Mouse (Mus musculus) kidney, embryonic 16.5 days (tissue): ENCODE data around the gene Trhr2. TPM values are rescaled to one million over a fixed set of nuclear protein-coding genes. Genes with fewer than 3 reads are reported as not detected.

Experiments used
- ATAC-seq: fragments of 200-750 bp; cut with Nextera tagmentation; 2 replicates; pipeline ENCODE4 v1.8.0; 2017; ENCODE audit warnings: moderate TSS enrichment; ENCODE audit not compliant: low FRiP score, low TSS enrichment
- H3K27ac ChIP-seq: fragments of 300-500 bp; sonication (generic); 2 replicates; pipeline ENCODE4 v1.5.1; 2014; ENCODE audit warnings: low read length
- H3K27me3 ChIP-seq: fragments of 300-500 bp; sonication (generic); 2 replicates; pipeline ENCODE4 v1.6.1; 2014; ENCODE audit warnings: low read length, control low read depth, mixed read lengths; ENCODE audit not compliant: insufficient read depth
- H3K36me3 ChIP-seq: fragments of 300-500 bp; sonication (generic); 2 replicates; pipeline ENCODE4 v1.6.1; 2014; ENCODE audit warnings: low read length, control low read depth, mixed read lengths; ENCODE audit not compliant: insufficient read depth
- H3K4me1 ChIP-seq: fragments of 300-500 bp; sonication (generic); 2 replicates; pipeline ENCODE4 v1.6.1; 2014; ENCODE audit warnings: low read length, control low read depth, mixed read lengths; ENCODE audit not compliant: insufficient read depth
- H3K4me2 ChIP-seq: fragments of 300-500 bp; sonication (generic); replicated peaks from 2 replicates; pipeline ENCODE4 v1.6.1; 2014; ENCODE audit warnings: low read depth, low read length
- H3K4me3 ChIP-seq: fragments of 300-500 bp; sonication (generic); 2 replicates; pipeline ENCODE4 v1.5.1; 2014; ENCODE audit warnings: mild to moderate bottlenecking, low read length
- H3K9ac ChIP-seq: fragments of 300-500 bp; sonication (generic); replicated peaks from 2 replicates; pipeline ENCODE4 v1.6.1; 2014; ENCODE audit warnings: low read length
- H3K9me3 ChIP-seq: fragments of 300-500 bp; sonication (generic); 2 replicates; pipeline ENCODE4 v1.6.1; 2016; ENCODE audit warnings: low read length, control low read depth
- WGBS: fragments of 180-500 bp; shearing (Covaris S2); extraction: QIAGEN DNeasy Blood & Tissue Kit; methylation state at CpG from one replicate; pipeline ENCODE4 v1.1.7; 2014; 5-methylcytosine and 5-hydroxymethylcytosine counted together
- polyA plus RNA-seq: library from polyadenylated mRNA; unstranded; fragments of >200 nt; fragmentation: Nextera tagmentation; extraction: Ambion mirVana; gene quantifications from 2 replicates; pipeline ENCODE4 v1.2.1, GENCODE M21; 2015

Gene Trhr2
- polyA plus RNA-seq, result not detected in 2 replicates

GRCm38 (mm10) chr8:122360696-122361416, at the start of gene Trhr2:
TSS of gene Trhr2 (minus strand) at chr8:122360746.
- H3K9ac ChIP-seq, result no peak within 1 kb of the TSS
- H3K4me3 ChIP-seq, result no peak within 1 kb of the TSS
- WGBS, result 72% methylated on average over 7 of the region's 7 CpGs
- 0 out of 2 replicates have a peak, but pooled peaks cover 4% of the 10 kb centered on the region for H3K27me3 ChIP-seq
- no peak for ATAC-seq
- no peaks in the 10 kb centered on the region for H3K36me3 ChIP-seq
- no peak within 1 kb of the TSS for H3K27ac ChIP-seq
- no peak within 1 kb of the TSS for H3K4me2 ChIP-seq
- no peaks in the 10 kb centered on the region for H3K4me1 ChIP-seq
- no peaks in the 10 kb centered on the region for H3K9me3 ChIP-seq

GRCm38 (mm10) chr8:122407678-122408077, 47.1 kb upstream of the Trhr2 start:
- no peak overlapping the region for H3K27ac ChIP-seq
- no peaks in the 10 kb centered on the region for H3K27me3 ChIP-seq
- no peaks in the 10 kb centered on the region for H3K4me1 ChIP-seq
- no peak overlapping the region for H3K4me2 ChIP-seq
- ATAC-seq, result no peak
- no peak overlapping the region for H3K4me3 ChIP-seq
- no peak overlapping the region for H3K9ac ChIP-seq
- peaks cover 84% of the 10 kb centered on the region for H3K36me3 ChIP-seq
- no peaks in the 10 kb centered on the region for H3K9me3 ChIP-seq
- WGBS, result 91% methylated on average over 7 of the region's 7 CpGs

GRCm38 (mm10) chr8:122405146-122405805, 44.7 kb upstream of the Trhr2 start:
- H3K36me3 ChIP-seq, result peaks cover 83% of the 10 kb centered on the region
- H3K27ac ChIP-seq, result no peak overlapping the region
- 86% methylated on average over 9 of the region's 9 CpGs for WGBS
- ATAC-seq, result no peak
- no peak overlapping the region for H3K9ac ChIP-seq
- H3K4me1 ChIP-seq, result no peaks in the 10 kb centered on the region
- no peaks in the 10 kb centered on the region for H3K27me3 ChIP-seq
- no peak overlapping the region for H3K4me2 ChIP-seq
- H3K4me3 ChIP-seq, result no peak overlapping the region
- no peaks in the 10 kb centered on the region for H3K9me3 ChIP-seq

GRCm38 (mm10) chr8:122398186-122398585, 37.6 kb upstream of the Trhr2 start:
- no peak for ATAC-seq
- H3K9me3 ChIP-seq, result no peaks in the 10 kb centered on the region
- H3K4me1 ChIP-seq, result no peaks in the 10 kb centered on the region
- H3K9ac ChIP-seq, result no peak overlapping the region
- H3K4me3 ChIP-seq, result no peak overlapping the region
- no peak overlapping the region for H3K27ac ChIP-seq
- H3K27me3 ChIP-seq, result no peaks in the 10 kb centered on the region
- no peak overlapping the region for H3K4me2 ChIP-seq
- 97% methylated on average over 9 of the region's 9 CpGs for WGBS
- peaks cover 57% of the 10 kb centered on the region for H3K36me3 ChIP-seq

GRCm38 (mm10) chr8:122395291-122395690, 34.7 kb upstream of the Trhr2 start:
- Histone ChIP-seq H3K36me3 (peaks cover 35% of the 10 kb centered on the region), H3K27me3 (no peaks in the 10 kb centered on the region), H3K4me3 (no peak overlapping the region), H3K4me1 (no peaks in the 10 kb centered on the region), H3K9ac (no peak overlapping the region), H3K4me2 (no peak overlapping the region), H3K9me3 (no peaks in the 10 kb centered on the region), H3K27ac (no peak overlapping the region)
- WGBS, result 88% methylated on average over 6 of the region's 6 CpGs
- no peak for ATAC-seq

- Histone ChIP-seq H3K9me3 (no peaks in the 10 kb centered on the region; the same call in 1 of the 2 replicates), H3K9ac (no peak overlapping the region), H3K4me1 (no peaks in the 10 kb centered on the region), H3K4me3 (no peak overlapping the region), H3K27me3 (no peaks in the 10 kb centered on the region), H3K27ac (no peak overlapping the region), H3K4me2 (no peak overlapping the region), H3K36me3 (peaks cover 36% of the 10 kb centered on the region)
- no peak for ATAC-seq
These were observed 33.2 kb upstream of the Trhr2 start for GRCm38 (mm10) chr8:122393717-122394116.

GRCm38 (mm10) chr8:122390758-122391157, 30.2 kb upstream of the Trhr2 start:
- no peaks in the 10 kb centered on the region for H3K27me3 ChIP-seq
- 89% methylated on average over 3 of the region's 3 CpGs for WGBS
- H3K4me1 ChIP-seq, result no peaks in the 10 kb centered on the region
- H3K9me3 ChIP-seq, result no peaks in the 10 kb centered on the region; the same call in 1 of the 2 replicates
- no peak overlapping the region for H3K4me2 ChIP-seq
- H3K36me3 ChIP-seq, result peaks cover 57% of the 10 kb centered on the region
- ATAC-seq, result no peak
- no peak overlapping the region for H3K4me3 ChIP-seq
- H3K27ac ChIP-seq, result no peak overlapping the region
- no peak overlapping the region for H3K9ac ChIP-seq

GRCm38 (mm10) chr8:122389357-122389756, 28.8 kb upstream of the Trhr2 start:
- H3K9ac ChIP-seq, result no peak overlapping the region
- ATAC-seq, result no peak
- WGBS, result 90% methylated on average over 3 of the region's 3 CpGs
- no peaks in the 10 kb centered on the region for H3K4me1 ChIP-seq
- peaks cover 67% of the 10 kb centered on the region for H3K36me3 ChIP-seq
- no peaks in the 10 kb centered on the region for H3K27me3 ChIP-seq
- no peak overlapping the region for H3K4me3 ChIP-seq
- H3K4me2 ChIP-seq, result no peak overlapping the region
- H3K27ac ChIP-seq, result no peak overlapping the region
- H3K9me3 ChIP-seq, result no peaks in the 10 kb centered on the region; the same call in 1 of the 2 replicates

- whole genome bisulfite sequencing, result 75% methylated on average over 4 of the region's 4 CpGs
- H3K4me2 ChIP-seq, result no peak overlapping the region
- H3K9me3 ChIP-seq, result no peaks in the 10 kb centered on the region
- peaks cover 43% of the 10 kb centered on the region for H3K36me3 ChIP-seq
- H3K27me3 ChIP-seq, result no peaks in the 10 kb centered on the region
- H3K4me3 ChIP-seq, result no peak overlapping the region
- no peak overlapping the region for H3K27ac ChIP-seq
- H3K9ac ChIP-seq, result no peak overlapping the region
- ATAC-seq, result no peak
- H3K4me1 ChIP-seq, result peaks cover 4% of the 10 kb centered on the region
These were observed 22.5 kb upstream of the Trhr2 start for GRCm38 (mm10) chr8:122383039-122383438.
